Mouse (Mus musculus) small intestine, adult 2 months (tissue): ENCODE data around the gene Agrp.

ENCODE experiments used
- CTCF ChIP-seq: fragments of 200-500 bp; IDR thresholded peaks from 2 replicates; pipeline ENCODE4 v1.5.1; 2012; ENCODE audit warnings: low read depth, mild to moderate bottlenecking, control low read depth, inconsistent platforms, low read length, moderate library complexity, mixed read lengths; ENCODE audit not compliant: insufficient replicate concordance, insufficient read length; ENCODE audit errors: extremely low read depth
- POLR2A ChIP-seq: fragments of 200-500 bp; IDR thresholded peaks from 2 replicates; pipeline ENCODE4 v1.6.1; 2012; ENCODE audit warnings: low read depth, mild to moderate bottlenecking, control low read depth, inconsistent platforms, low read length, moderate library complexity

DNA sequence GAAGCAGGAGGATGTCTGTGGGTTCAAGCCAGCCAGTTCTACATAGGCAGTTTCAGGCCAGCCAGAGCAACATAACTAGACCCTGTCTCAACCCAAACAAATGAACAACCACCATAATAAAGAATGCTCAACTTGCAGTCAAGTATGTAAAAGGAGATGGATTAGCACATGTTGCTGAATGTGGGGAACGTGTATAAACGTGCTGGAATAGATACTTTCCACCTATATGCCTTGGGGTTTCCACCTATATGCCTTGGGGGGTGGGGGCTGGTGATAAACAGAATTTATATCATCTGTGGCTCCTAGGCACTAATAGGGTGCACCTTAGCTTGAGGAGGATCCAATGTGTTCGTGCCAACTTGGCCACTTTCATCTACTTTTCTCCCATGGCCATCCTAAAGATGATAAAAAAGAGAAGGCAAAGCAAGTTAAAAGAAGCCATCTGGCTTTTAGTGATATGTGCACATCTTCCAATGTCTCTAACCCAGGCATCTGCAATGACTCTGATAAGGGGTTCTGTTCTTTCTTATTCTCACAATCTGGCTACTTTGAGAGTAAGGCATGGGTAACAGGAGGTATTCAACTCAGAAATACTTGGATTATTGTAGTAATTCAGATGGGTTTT lies 95.0 kb downstream of the Agrp start:
- TF ChIP-seq CTCF (no peak), POLR2A (no peak)
